ENCODE assay signal across 24 mouse cellular contexts in genomic region chr16:3983146-3983700, GRCm38 (mm10). TPM values are rescaled to one million over a fixed set of nuclear protein-coding genes. Genes with fewer than 3 reads are reported as not detected.
DNase-seq lines count a peak whose midpoint lies in the region; ATAC-seq and TF ChIP-seq lines count a peak whose summit lies in the region.
"Had no signal": no experiment of that assay in that cellular context is flagged by ENCODE, and none has a peak within 500 bp of the region (broad histone marks: within the 10 kb centered on the region; RNA-seq: fewer than 3 reads in every experiment).

No protein-coding gene starts in this region.

- 75% methylated on average over 7 of the region's 7 CpGs for WGBS in liver, embryonic 16.5 days (ENCODE audit: insufficient replicate concordance)
- 83% methylated on average over 7 of the region's 7 CpGs for WGBS in liver, embryonic 11.5 days
- WGBS in bone marrow, adult 2 months, result 72% methylated on average over 7 of the region's 7 CpGs
- WGBS in forebrain, embryonic 10.5 days, result 63% methylated on average over 7 of the region's 7 CpGs

- H3K9ac ChIP-seq in liver, embryonic 16.5 days (ENCODE audit: low read depth, low read length), result no peak overlapping the region
- H3K9ac ChIP-seq in liver, embryonic 11.5 days (ENCODE audit: low read depth, low read length), result no peak overlapping the region
- no peak overlapping the region for H3K9ac ChIP-seq in CH12.LX (ENCODE audit: insufficient read depth, low read depth)
- H3K9ac ChIP-seq: embryonic facial prominence, embryonic 13.5 days; forebrain, embryonic 13.5 days; forebrain, postnatal 0 days; heart, embryonic 15.5 days; hindbrain, embryonic 15.5 days had no signal

- dilution Hi-C loops in CH12.LX (cut with MboI; ENCODE audit: extremely low pct_ligation_motif_present, extremely low pct_unique_long_range_greater_than_20kb, low sequenced_read_pairs), result no loop called here

- H3K79me2 ChIP-seq in CH12.LX (replicated peaks; ENCODE audit: control insufficient read depth, extremely low read depth, insufficient read depth, poor library complexity, severe bottlenecking), result no peaks in the 10 kb centered on the region

- no peak overlapping the region for H3K4me3 ChIP-seq in liver, embryonic 16.5 days (ENCODE audit: low read depth, low read length)
- H3K4me3 ChIP-seq in liver, embryonic 11.5 days (ENCODE audit: low read depth, low read length), result no peak overlapping the region
- H3K4me3 ChIP-seq in CH12.LX (replicated peaks in 1 of 3; ENCODE audit: low read depth in 2 of 3, low read length in 2 of 3, poor library complexity in 1 of 3), result no peak overlapping the region
- no peak overlapping the region for H3K4me3 ChIP-seq in bone marrow, adult 2 months (replicated peaks; ENCODE audit: control insufficient read depth, low read depth, low read length)
- no peak overlapping the region for H3K4me3 ChIP-seq in layer of hippocampus, adult 2 months
- no peak overlapping the region for H3K4me3 ChIP-seq in forebrain, embryonic 10.5 days
- H3K4me3 ChIP-seq: embryonic facial prominence, embryonic 13.5 days; forebrain, embryonic 13.5 days; gastrocnemius, adult 2 months; heart, embryonic 15.5 days; hindbrain, embryonic 15.5 days had no signal

- no peak overlapping the region for H3K4me2 ChIP-seq in liver, embryonic 16.5 days (ENCODE audit: low read depth, low read length)
- H3K4me2 ChIP-seq in liver, embryonic 11.5 days, result no peak overlapping the region
- H3K4me2 ChIP-seq in CH12.LX (ENCODE audit: insufficient read depth, low read depth, poor library complexity, severe bottlenecking), result no peak overlapping the region
- H3K4me2 ChIP-seq: embryonic facial prominence, embryonic 13.5 days; forebrain, embryonic 13.5 days; heart, embryonic 11.5 days; heart, embryonic 15.5 days; hindbrain, embryonic 15.5 days had no signal

- in situ Hi-C loops in CH12.LX (cut with MboI; ENCODE audit: low pct_ligation_motif_present, low pct_unique_long_range_greater_than_20kb, low sequenced_read_pairs), result no loop called here

- no peak for TF ChIP-seq POLR2A in CH12.LX (IDR thresholded peaks at IDR 0.05; ENCODE audit: low read depth, low read length)
- TF ChIP-seq POLR2A in bone marrow, adult 2 months (IDR thresholded peaks at IDR 0.05; ENCODE audit: borderline replicate concordance, control insufficient read depth, low read depth, low read length), result no peak

- peak; percentile 33; the same call in 1 of the 2 replicates for TF ChIP-seq EP300 in CH12.LX (IDR thresholded peaks at IDR 0.05; ENCODE audit: low read length)

- no peak for TF ChIP-seq RAD21 in CH12.LX (IDR thresholded peaks at IDR 0.05; ENCODE audit: low read depth, low read length)

- no peaks in the 10 kb centered on the region for H3K4me1 ChIP-seq in liver, embryonic 16.5 days (ENCODE audit: control insufficient read depth, low read depth, low read length)
- H3K4me1 ChIP-seq in liver, embryonic 11.5 days (replicated peaks; ENCODE audit: control insufficient read depth, insufficient read depth, low read length), result no peaks in the 10 kb centered on the region
- H3K4me1 ChIP-seq in CH12.LX (ENCODE audit: control insufficient read depth in 1 of 2, insufficient read depth in 2 of 2), result peaks cover 3 to 28% of the 10 kb centered on the region in 2 experiments; a peak in 3 of 4 replicates
- H3K4me1 ChIP-seq in bone marrow, adult 2 months (ENCODE audit: control insufficient read depth, insufficient read depth, low read length), result peaks cover 3% of the 10 kb centered on the region; the same call in 1 of the 2 replicates
- no peaks in the 10 kb centered on the region for H3K4me1 ChIP-seq in forebrain, embryonic 10.5 days
- H3K4me1 ChIP-seq: embryonic facial prominence, embryonic 13.5 days; forebrain, embryonic 13.5 days; heart, embryonic 15.5 days; hindbrain, embryonic 15.5 days had no signal

- H3K27ac ChIP-seq in liver, embryonic 16.5 days (ENCODE audit: low read length), result no peak overlapping the region
- no peak overlapping the region for H3K27ac ChIP-seq in liver, embryonic 11.5 days (ENCODE audit: low read depth, low read length)
- no peak overlapping the region for H3K27ac ChIP-seq in CH12.LX (ENCODE audit: insufficient read depth, low read depth)
- H3K27ac ChIP-seq in bone marrow, adult 2 months (ENCODE audit: control insufficient read depth, insufficient read depth, low read depth, low read length, poor library complexity), result peak overlapping the region; percentile 9; the same call in 1 of the 2 replicates
- no peak overlapping the region for H3K27ac ChIP-seq in layer of hippocampus, adult 2 months
- no peak overlapping the region for H3K27ac ChIP-seq in forebrain, embryonic 10.5 days
- H3K27ac ChIP-seq: embryonic facial prominence, embryonic 13.5 days; forebrain, embryonic 13.5 days; gastrocnemius, adult 2 months; heart, embryonic 15.5 days; hindbrain, embryonic 15.5 days had no signal

- no peaks in the 10 kb centered on the region for H3K27me3 ChIP-seq in liver, embryonic 16.5 days (ENCODE audit: control insufficient read depth, insufficient read depth, low read depth, low read length)
- H3K27me3 ChIP-seq in liver, embryonic 11.5 days (replicated peaks; ENCODE audit: control insufficient read depth, insufficient read depth, low read length), result no peaks in the 10 kb centered on the region
- no peaks in the 10 kb centered on the region for H3K27me3 ChIP-seq in CH12.LX (replicated peaks)
- H3K27me3 ChIP-seq in forebrain, embryonic 10.5 days (ENCODE audit: poor library complexity, severe bottlenecking), result no peaks in the 10 kb centered on the region
- H3K27me3 ChIP-seq: embryonic facial prominence, embryonic 13.5 days; forebrain, embryonic 13.5 days; heart, embryonic 15.5 days; hindbrain, embryonic 15.5 days had no signal

- H3K36me3 ChIP-seq in liver, embryonic 16.5 days (ENCODE audit: control insufficient read depth, insufficient read depth), result peaks cover 42% of the 10 kb centered on the region
- H3K36me3 ChIP-seq in liver, embryonic 11.5 days (ENCODE audit: control insufficient read depth, insufficient read depth, low read length), result peaks cover 73% of the 10 kb centered on the region
- peaks cover 89 to 100% of the 10 kb centered on the region in 2 experiments for H3K36me3 ChIP-seq in CH12.LX (replicated peaks in 1 of 2; ENCODE audit: control insufficient read depth in 1 of 2, insufficient read depth in 1 of 2, low read length in 1 of 2)
- H3K36me3 ChIP-seq in forebrain, embryonic 10.5 days (replicated peaks), result peaks cover 100% of the 10 kb centered on the region

- H3K9me3 ChIP-seq in liver, embryonic 16.5 days (replicated peaks; ENCODE audit: control insufficient read depth, low read length), result no peaks in the 10 kb centered on the region
- no peaks in the 10 kb centered on the region for H3K9me3 ChIP-seq in liver, embryonic 11.5 days (ENCODE audit: control insufficient read depth, low read length)
- H3K9me3 ChIP-seq in CH12.LX (replicated peaks; ENCODE audit: low read length), result no peaks in the 10 kb centered on the region
- no peaks in the 10 kb centered on the region for H3K9me3 ChIP-seq in forebrain, embryonic 10.5 days
- H3K9me3 ChIP-seq: embryonic facial prominence, embryonic 13.5 days; forebrain, embryonic 13.5 days; heart, embryonic 15.5 days; hindbrain, embryonic 15.5 days had no signal

- 0 out of 2 replicates have a peak, but pooled peaks have one; percentile 15 for ATAC-seq in liver, embryonic 16.5 days (ENCODE audit: low read depth)
- no peak for ATAC-seq in liver, embryonic 11.5 days (replicated peaks; ENCODE audit: low FRiP score)
- ATAC-seq: activated CD4-positive, CD25-positive, alpha-beta regulatory T cell, adult 4 months; forebrain, embryonic 13.5 days; forebrain, postnatal 0 days; inflammation-experienced regulatory T-cells, adult 6 months had no signal

- TF ChIP-seq CTCF in CH12.LX (conservative IDR thresholded peaks at IDR 0.05 in 1 of 2, IDR thresholded peaks at IDR 0.05 in 1 of 2; ENCODE audit: low read depth in 2 of 2, low read length in 2 of 2), result no peak
- TF ChIP-seq CTCF in bone marrow, adult 2 months (IDR thresholded peaks at IDR 0.05; ENCODE audit: control insufficient read depth, insufficient read depth, low read length), result no peak
- no peak for TF ChIP-seq CTCF in layer of hippocampus, adult 2 months (conservative IDR thresholded peaks at IDR 0.05)

- no peak for DNase-seq in liver, embryonic 11.5 days (ENCODE audit: low spot score)
- peak; percentile 78 for DNase-seq in CH12.LX (ENCODE audit: extremely low read depth)
- DNase-seq in spleen, postnatal 4 days (ENCODE audit: low spot score in 2 of 2), result peak; percentile 36 to 71
- DNase-seq in kidney, postnatal 14 days, result no peak
- DNase-seq in layer of hippocampus, adult 2 months (ENCODE audit: low spot score in 2 of 2), result no peak
- DNase-seq in forebrain, embryonic 10.5 days (ENCODE audit: extremely low spot score, low spot score), result no peak
- DNase-seq: adrenal gland, postnatal 14 days; cerebellum, adult 18-20 months; cerebellum, adult 9-11 months; cerebellum, postnatal 36 days; forebrain, postnatal 0 days; gastrocnemius, adult 2 months; gastrocnemius, postnatal 25 days; heart, adult 18-20 months; heart, postnatal 14 days had no signal

RNA-seq across cellular contexts. Expression of gene Nlrc3, which starts 6.8 kb away (rescaled TPM):
- 0.37 TPM in 2 replicates for polyA plus RNA-seq in liver, embryonic 16.5 days (2015; fragmentation: Nextera tagmentation; extraction: Ambion mirVana)
- polyA plus RNA-seq in liver, embryonic 11.5 days (2014; fragmentation: Nextera tagmentation; extraction: Ambion mirVana), result 0.94 and 1.1 TPM in 2 replicates
- total RNA-seq in CH12.LX (2012; rRNA removed) (0.13 and 0.34 TPM in 2 replicates), CH12.LX (2014; rRNA removed) (not detected in 2 replicates)
- polyA plus RNA-seq in CH12.LX (2012; ENCODE audit: insufficient read length, low read depth), result 0.37 and 0.69 TPM in 2 replicates
- polyA plus RNA-seq in bone marrow, adult 2 months (2011; ENCODE audit: insufficient read depth, insufficient read length, low replicate concordance, missing spikeins), result 2.9 and 3.0 TPM in 2 replicates
- 1 to 10 TPM; 1.6 to 2.5 TPM for total RNA-seq in layer of hippocampus, adult 2 months (2021)
- 1.3 and 1.4 TPM in 2 replicates for polyA plus RNA-seq in forebrain, embryonic 10.5 days (2016; fragmentation: Nextera tagmentation; extraction: Ambion mirVana)

RNA-seq across cellular contexts. Expression of gene Slx4, which starts 20.3 kb away (rescaled TPM):
- 7.9 and 8.3 TPM in 2 replicates for polyA plus RNA-seq in liver, embryonic 16.5 days (2015; fragmentation: Nextera tagmentation; extraction: Ambion mirVana)
- 21.3 and 24.5 TPM in 2 replicates for polyA plus RNA-seq in liver, embryonic 11.5 days (2014; fragmentation: Nextera tagmentation; extraction: Ambion mirVana)
- total RNA-seq in CH12.LX (2012; rRNA removed) (30.4 and 33.3 TPM in 2 replicates), CH12.LX (2014; rRNA removed) (13.4 and 14.9 TPM in 2 replicates)
- 40.2 and 47.4 TPM in 2 replicates for polyA plus RNA-seq in CH12.LX (2012; ENCODE audit: insufficient read length, low read depth)
- polyA plus RNA-seq in bone marrow, adult 2 months (2011; ENCODE audit: insufficient read depth, insufficient read length, low replicate concordance, missing spikeins), result 9.5 and 14.5 TPM in 2 replicates
- 10 to 100 TPM; 39.6 to 44.0 TPM for total RNA-seq in layer of hippocampus, adult 2 months (2021)
- 22.1 and 24.0 TPM in 2 replicates for polyA plus RNA-seq in forebrain, embryonic 10.5 days (2016; fragmentation: Nextera tagmentation; extraction: Ambion mirVana)

RNA-seq across cellular contexts. Expression of gene Dnase1, which starts 53.5 kb away (rescaled TPM):
- 0.70 and 1.1 TPM in 2 replicates for polyA plus RNA-seq in liver, embryonic 16.5 days (2015; fragmentation: Nextera tagmentation; extraction: Ambion mirVana)
- polyA plus RNA-seq in liver, embryonic 11.5 days (2014; fragmentation: Nextera tagmentation; extraction: Ambion mirVana), result 3.9 and 6.0 TPM in 2 replicates
- total RNA-seq in CH12.LX (2012; rRNA removed) (0.64 and 0.80 TPM in 2 replicates), CH12.LX (2014; rRNA removed) (0.69 TPM in 1 of 2 replicates, not detected in the other)
- polyA plus RNA-seq in CH12.LX (2012; ENCODE audit: insufficient read length, low read depth), result 4.3 and 5.9 TPM in 2 replicates
- 1.2 TPM in 1 of 2 replicates, not detected in the other for polyA plus RNA-seq in bone marrow, adult 2 months (2011; ENCODE audit: insufficient read depth, insufficient read length, low replicate concordance, missing spikeins)
- total RNA-seq in layer of hippocampus, adult 2 months (2021), result not detected
- 5.7 and 6.1 TPM in 2 replicates for polyA plus RNA-seq in forebrain, embryonic 10.5 days (2016; fragmentation: Nextera tagmentation; extraction: Ambion mirVana)
- total RNA-seq: adrenal gland, postnatal 14 days; forebrain, postnatal 0 days; gastrocnemius, postnatal 25 days; heart, adult 18-20 months; heart, postnatal 14 days had no signal

Comparison
In these comparisons a context has a peak if more than half of its experiments do, and no peak if none do; other contexts are left out.
1. DNase-seq: peak in CH12.LX (single experiment) and spleen, postnatal 4 days (2 of 2); none in liver, embryonic 11.5 days (single experiment), kidney, postnatal 14 days (single experiment), layer of hippocampus, adult 2 months (0 of 2) and forebrain, embryonic 10.5 days (single experiment).